Mouse (Mus musculus) cerebellum, adult 2 months (tissue): ENCODE results near the gene Copz2. TPM values are rescaled to one million over a fixed set of nuclear protein-coding genes. Genes with fewer than 3 reads are reported as not detected.

Experiments
- DNase-seq, 2 experiments: peaks; one replicate each; pipeline ENCODE4 v3.0.0; 2021
- H3K27ac ChIP-seq: fragments of 200-500 bp; 2 replicates; pipeline ENCODE4 v1.5.1; 2012; ENCODE audit warnings: low read length, control low read depth, inconsistent platforms; ENCODE audit not compliant: insufficient read depth
- H3K27me3 ChIP-seq: fragments of 200-500 bp; 2 replicates; pipeline ENCODE4 v1.6.1; 2012; ENCODE audit warnings: inconsistent platforms, mild to moderate bottlenecking, low read length, moderate library complexity; ENCODE audit not compliant: control insufficient read depth, insufficient read depth
- H3K4me1 ChIP-seq: fragments of 200-500 bp; 2 replicates; pipeline ENCODE4 v1.6.1; 2011; ENCODE audit warnings: low read length; ENCODE audit not compliant: control insufficient read depth, insufficient read depth
- H3K4me3 ChIP-seq: fragments of 200-500 bp; replicated peaks from 2 replicates; pipeline ENCODE3; 2011; ENCODE audit warnings: mild to moderate bottlenecking, low read depth, low read length, control low read depth; ENCODE audit not compliant: insufficient read depth
- CTCF ChIP-seq: fragments of 200-500 bp; IDR thresholded peaks from 2 replicates; pipeline ENCODE4 v1.5.1; 2011; ENCODE audit warnings: low read depth, mild to moderate bottlenecking, control low read depth, low read length, moderate library complexity, borderline replicate concordance; ENCODE audit not compliant: insufficient read depth
- POLR2A ChIP-seq: fragments of 200-500 bp; IDR thresholded peaks from 2 replicates; pipeline ENCODE4 v1.6.1; 2011; ENCODE audit warnings: low read length, control low read depth, borderline replicate concordance; ENCODE audit not compliant: insufficient read depth
- WGBS: fragments of 180-500 bp; shearing (Covaris S2); methylation state at CpG from one replicate; pipeline ENCODE4 v1.1.7; 2018; 5-methylcytosine and 5-hydroxymethylcytosine counted together
- polyA plus RNA-seq: library from polyadenylated mRNA; depleted of rRNA; stranded (reverse); fragments of >200 nt; gene quantifications from 2 replicates; pipeline ENCODE4 v1.2.3, GENCODE M21; 2012

Copz2 gene
- polyA plus RNA-seq, 1 experiment: 10.9 TPM

DNA sequence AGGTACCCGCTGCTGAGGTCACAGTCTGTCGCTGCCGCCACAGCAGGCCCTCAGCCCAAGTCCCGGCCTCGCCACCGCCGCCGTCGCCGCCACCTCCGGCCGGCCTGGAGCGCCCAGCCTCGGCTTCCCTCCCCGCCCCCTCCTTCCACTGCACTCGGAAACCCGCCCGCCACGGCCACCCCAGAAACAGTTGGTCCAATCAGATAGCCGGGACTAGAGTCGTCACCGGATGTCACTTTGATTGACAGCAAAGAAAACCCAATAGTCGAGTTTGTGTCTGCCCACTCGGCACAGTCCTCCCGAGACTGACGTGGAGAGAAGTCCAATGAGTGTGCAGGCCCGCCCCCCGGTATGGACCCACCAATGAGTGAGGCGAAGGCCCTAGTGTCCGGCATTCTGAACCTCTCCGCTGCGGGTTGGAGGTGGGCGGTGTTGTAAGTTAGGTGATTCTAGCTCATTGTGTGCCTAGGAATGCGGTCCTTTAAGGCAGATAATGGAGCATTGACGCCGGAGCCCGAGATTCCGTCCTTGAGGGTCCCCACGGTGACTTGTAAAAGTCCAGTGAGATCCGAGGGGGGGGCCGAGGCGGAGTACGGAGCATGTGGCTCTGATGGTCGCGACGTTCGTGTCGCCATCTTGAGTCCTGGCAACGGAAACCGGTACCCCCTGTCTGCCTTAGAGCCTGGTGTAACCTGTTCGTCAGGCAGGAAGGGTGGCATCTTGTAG, 19.7 kb upstream of the Copz2 start, which contains the start of gene Nfe2l1:
TSS of gene Nfe2l1 (minus strand) at position 156 of the 726 bp plus-strand sequence.
- H3K27ac ChIP-seq: peak within 1 kb of the TSS; percentile 56
- WGBS: under 1% methylated on average over 51 of the region's 51 CpGs
- TF ChIP-seq POLR2A (peak; percentile 58), CTCF (no peak)
- DNase-seq: peak; percentile 97 to 100
- no peaks in the 10 kb centered on the region for H3K27me3 ChIP-seq
- peaks cover 21% of the 10 kb centered on the region for H3K4me1 ChIP-seq
- peak within 1 kb of the TSS; percentile 76 for H3K4me3 ChIP-seq

GRCm38 (mm10) chr11:96830539-96831216, 19.0 kb upstream of the Copz2 start:
- H3K4me1 ChIP-seq: peaks cover 14% of the 10 kb centered on the region
- no peak for DNase-seq
- no peak for TF ChIP-seq CTCF
- no peak for TF ChIP-seq POLR2A
- H3K4me3 ChIP-seq: peak overlapping the region; percentile 70
- H3K27ac ChIP-seq: peak overlapping the region; percentile 37
- WGBS: 21% methylated on average over 13 of the region's 13 CpGs
- no peaks in the 10 kb centered on the region for H3K27me3 ChIP-seq

- peaks cover 7% of the 10 kb centered on the region for H3K4me1 ChIP-seq
- H3K4me3 ChIP-seq: no peak overlapping the region
- H3K27me3 ChIP-seq: no peaks in the 10 kb centered on the region
- 85% methylated on average over 4 of the region's 4 CpGs for WGBS
- no peak for DNase-seq
- no peak for TF ChIP-seq CTCF
- TF ChIP-seq POLR2A: no peak
- H3K27ac ChIP-seq: no peak overlapping the region
Observed at GRCm38 (mm10) chr11:96831516-96831915, 18.2 kb upstream of the Copz2 start.

DNA sequence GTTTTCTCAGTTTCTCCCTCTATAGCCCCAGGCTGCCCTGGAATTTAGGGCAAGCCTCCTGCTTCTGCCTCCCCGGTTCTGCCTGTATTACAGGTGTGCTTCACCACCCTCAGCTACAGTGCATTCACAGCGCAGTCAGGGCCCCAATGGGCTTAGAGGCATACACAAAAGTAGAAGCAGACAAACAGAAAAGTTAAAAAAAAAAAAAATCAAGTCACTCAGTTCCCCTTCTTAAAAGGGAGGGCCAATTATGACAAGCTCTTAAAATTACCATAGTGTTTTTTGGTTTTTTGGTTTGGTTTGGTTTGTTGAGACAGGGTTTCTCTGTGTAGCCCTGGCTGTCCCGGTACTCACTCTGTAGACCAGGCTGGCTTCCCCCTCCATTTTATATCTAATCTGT, 17.1 kb upstream of the Copz2 start:
- Histone ChIP-seq H3K4me1 (peaks cover 3% of the 10 kb centered on the region), H3K27ac (no peak overlapping the region), H3K27me3 (no peaks in the 10 kb centered on the region), H3K4me3 (no peak overlapping the region)
- no peak for TF ChIP-seq CTCF
- TF ChIP-seq POLR2A: no peak
- WGBS: 90% methylated on average over 3 of the region's 3 CpGs
- DNase-seq: no peak

DNA sequence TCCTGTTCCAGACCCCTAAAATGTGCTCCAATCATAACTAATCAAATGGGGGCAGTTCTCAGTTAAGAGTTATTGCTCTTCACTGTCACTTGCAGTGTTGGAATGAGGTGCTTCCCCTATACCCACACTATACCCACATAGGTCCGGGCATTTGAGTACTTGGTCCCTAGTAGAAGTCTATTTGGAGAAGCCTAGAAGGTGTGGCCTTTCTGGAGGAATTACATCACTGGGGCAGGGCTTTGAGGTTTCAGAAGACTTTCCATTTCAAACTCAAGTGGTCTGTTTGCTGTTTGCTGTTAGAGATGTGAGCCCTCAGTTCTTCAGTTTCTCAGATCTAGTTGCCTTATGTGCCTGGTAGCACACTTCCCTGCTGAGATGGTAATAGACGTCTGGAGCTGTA, 16.7 kb upstream of the Copz2 start:
- 60% methylated on average over 2 of the region's 2 CpGs for WGBS

GRCm38 (mm10) chr11:96834127-96834526, 15.5 kb upstream of the Copz2 start:
- Histone ChIP-seq H3K27ac (no peak overlapping the region), H3K4me1 (no peaks in the 10 kb centered on the region), H3K27me3 (no peaks in the 10 kb centered on the region), H3K4me3 (no peak overlapping the region)
- DNase-seq: no peak
- TF ChIP-seq POLR2A (no peak), CTCF (no peak)
- WGBS: 100% methylated on average over 1 of the region's 1 CpGs

More for the DNA sequence above, 16.7 kb upstream of the Copz2 start:
- DNase-seq: no peak
- TF ChIP-seq POLR2A (no peak), CTCF (no peak)
- no peaks in the 10 kb centered on the region for H3K4me1 ChIP-seq
- H3K27me3 ChIP-seq: no peaks in the 10 kb centered on the region
- no peak overlapping the region for H3K27ac ChIP-seq
- H3K4me3 ChIP-seq: no peak overlapping the region

- TF ChIP-seq POLR2A (no peak), CTCF (peak; percentile 53; the same call in 1 of the 2 replicates)
- peaks cover 7% of the 10 kb centered on the region for H3K4me1 ChIP-seq
- no peak overlapping the region for H3K27ac ChIP-seq
- no peaks in the 10 kb centered on the region for H3K27me3 ChIP-seq
- H3K4me3 ChIP-seq: no peak overlapping the region
- peak in 1 of 2 experiments; percentile 18 for DNase-seq
- 25% methylated on average over 9 of the region's 9 CpGs for WGBS
Observed at GRCm38 (mm10) chr11:96837298-96837697, 12.4 kb upstream of the Copz2 start.
